Mouse (Mus musculus) spleen, adult 12 weeks (tissue): ENCODE measurements around the gene Spns1.

Experiments
- DNase-seq: peaks from one replicate; pipeline ENCODE4 v3.0.0; 2022; ENCODE audit warnings: low spot score

The Spns1 gene

DNA sequence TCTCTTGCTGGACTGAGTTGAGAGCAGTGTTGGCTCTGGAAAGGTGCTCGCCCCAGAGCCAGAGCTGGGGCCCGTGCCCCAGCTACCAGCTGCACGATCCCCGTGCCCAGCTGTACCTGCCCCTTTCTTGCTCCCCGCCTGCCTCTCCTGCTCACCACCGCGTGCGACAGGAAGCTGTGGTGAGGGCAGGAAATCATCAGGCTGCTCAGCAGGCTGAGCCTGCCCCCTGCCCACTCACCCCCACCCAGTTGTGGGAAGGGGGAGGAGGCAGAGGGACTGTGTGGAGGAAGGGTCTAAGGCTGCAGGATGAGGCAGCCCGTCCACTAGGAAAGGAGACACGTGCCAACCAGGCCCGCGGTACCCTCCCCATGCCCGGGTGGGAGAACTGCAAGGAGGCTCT, 7.9 kb downstream of the Spns1 start, which contains the start of gene Lat:
Gene Lat, minus strand, starts transcription at position 178 of the 400 bp plus-strand sequence.
- DNase-seq, result peak; percentile 37

DNA sequence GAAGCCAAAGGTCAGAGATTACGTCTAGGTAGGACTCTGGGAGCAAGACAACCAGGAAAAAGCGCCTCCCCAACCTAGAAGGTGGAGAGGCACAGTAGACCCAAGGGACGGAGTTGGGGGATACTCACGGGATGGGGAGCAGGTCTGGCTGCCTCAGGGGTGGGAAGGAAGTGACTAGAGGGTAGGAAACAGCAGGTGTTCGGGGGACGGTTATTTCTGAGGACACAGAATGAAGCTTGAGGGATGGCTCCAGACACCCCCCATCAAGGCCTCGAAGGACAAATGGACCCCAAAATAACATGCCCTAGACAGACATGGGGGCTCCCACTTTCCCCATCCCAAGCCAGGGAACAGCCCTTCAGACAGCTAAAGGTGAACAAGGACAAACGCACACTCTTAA, 8.9 kb downstream of the Spns1 start:
- no peak for DNase-seq

DNA sequence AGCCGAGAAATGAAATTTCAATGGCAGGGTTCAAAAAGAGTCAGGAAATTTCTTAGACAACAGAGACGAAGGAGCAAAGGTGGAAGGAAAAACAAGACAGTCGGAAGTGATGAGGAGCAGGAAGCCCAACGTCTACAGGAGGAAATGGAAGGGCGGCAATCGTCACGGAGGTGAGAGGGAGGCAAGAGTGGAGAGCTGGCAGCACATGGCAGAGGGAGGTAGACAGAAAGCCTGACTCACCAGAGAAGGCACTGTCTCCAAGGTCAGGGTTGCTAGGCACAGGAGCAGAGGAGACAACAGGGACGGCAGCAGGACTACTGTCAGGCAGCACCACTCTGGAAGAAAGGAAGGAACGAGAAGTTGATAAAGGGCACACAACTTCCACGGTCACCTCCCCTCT, 9.6 kb downstream of the Spns1 start:
- DNase-seq, result no peak

DNA sequence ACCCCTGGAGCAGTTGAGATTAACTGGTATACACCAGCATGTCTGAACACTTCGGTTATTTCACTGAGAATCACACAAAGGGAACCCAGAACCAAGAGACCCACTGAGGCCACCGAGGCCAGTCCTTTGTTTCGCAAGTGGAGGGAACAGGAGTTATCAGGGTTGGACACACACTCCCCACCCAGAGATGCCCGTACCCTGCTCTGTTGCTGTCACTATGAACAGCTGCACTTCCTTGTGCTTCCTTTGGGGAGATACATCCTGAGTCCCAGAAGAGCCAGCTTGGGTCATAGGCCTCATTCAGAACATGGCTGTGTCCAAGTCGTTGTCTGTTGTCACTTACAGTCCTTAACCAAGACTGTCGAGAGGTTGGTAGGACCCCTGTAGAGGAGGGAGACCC, 14.2 kb downstream of the Spns1 start:
- DNase-seq, result no peak

DNA sequence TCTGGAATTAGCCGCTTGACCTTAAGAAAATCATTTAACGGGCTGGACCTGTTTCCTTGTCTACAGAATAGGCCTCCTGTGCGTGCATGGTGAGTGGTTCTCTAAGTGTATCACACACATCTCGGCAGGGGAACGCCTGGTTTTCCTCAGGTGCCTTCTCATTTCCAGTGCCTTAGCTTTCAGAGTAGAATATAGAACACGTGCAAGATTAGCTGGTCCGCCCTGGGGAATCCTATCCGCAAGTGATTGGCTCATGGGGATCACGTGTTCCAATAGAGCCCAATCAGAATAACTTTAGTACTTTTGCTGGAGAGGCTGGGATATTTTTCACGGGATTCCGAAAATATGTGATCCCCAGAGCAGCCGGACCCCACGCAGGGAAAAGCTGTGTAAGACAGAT, 18.2 kb downstream of the Spns1 start:
- no peak for DNase-seq

DNA sequence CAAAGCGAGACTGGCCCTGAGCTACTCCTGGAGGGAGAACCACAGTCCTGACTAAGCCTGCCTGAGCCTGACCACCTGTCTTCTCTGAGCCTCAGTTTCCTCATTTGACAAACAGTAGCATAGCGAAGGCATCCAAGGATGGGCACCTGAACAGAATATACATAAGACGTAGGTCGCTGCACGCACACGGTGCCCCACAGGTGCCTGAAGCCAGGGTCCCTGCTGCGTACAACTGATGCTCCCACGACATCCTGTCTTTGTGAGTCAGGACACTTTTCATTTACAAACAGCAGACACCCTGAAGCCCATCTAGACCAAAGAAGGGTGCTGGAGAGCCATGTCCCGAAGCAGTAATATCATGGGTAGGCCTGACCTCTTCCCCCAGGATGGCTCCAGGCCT, 18.8 kb downstream of the Spns1 start:
- no peak for DNase-seq

DNA sequence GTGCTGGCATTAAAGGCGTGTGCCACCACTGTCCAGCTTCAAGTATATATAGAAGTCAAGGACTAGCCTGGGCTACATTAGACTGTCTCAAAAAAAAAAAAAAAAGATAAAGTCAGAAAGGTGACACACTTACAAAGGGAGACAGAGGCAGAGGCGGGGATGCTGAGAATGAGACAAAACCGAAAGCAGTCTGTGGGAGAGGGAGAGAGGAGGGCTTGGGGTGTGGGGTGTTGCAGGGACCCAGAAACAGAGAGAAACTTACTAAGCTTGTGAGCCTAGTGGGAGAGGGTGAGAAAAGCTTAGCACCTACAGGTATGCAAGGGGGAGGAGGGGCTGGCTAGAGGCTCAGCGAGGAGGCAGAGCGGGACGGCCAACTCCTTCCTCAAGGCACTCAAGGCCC, 19.4 kb downstream of the Spns1 start:
- no peak for DNase-seq

DNA sequence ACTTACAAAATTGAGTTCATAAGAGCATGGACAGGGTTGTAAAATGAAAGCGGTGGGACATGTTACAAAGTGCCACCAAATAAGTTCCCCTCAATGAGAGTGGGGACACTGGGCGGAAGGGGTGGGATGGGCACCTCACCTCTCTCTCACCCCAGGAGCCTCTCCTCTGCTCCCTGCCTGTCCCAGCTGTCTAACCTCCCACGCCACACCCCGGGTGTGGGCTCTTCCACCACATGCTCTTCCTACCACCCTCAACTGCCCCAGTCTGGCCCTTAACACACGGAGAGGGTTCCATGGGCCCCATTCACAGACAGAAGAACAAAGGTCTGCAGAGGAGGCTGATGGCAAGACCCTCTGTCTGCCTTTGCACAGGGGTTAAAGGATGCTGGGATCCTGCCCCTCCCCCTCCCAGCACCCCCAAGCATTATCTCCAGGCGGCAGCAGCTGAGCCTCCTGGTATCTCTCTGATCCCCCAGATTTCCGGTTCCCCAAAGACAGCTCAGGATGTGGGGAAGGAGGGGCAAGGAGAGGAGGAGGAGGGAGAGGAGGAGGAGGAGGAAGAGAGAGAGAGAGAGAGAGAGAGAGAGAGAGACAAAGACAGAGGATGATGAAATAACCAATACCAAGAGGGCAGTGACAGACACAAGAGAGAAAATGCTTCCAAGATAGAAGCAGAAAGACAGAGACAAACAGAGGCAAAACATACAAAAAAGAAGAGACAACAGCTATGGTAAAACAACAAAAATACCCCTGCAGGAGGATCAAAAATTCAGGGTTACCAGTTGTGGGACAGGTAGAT, 20.3 kb downstream of the Spns1 start:
- no peak for DNase-seq

DNA sequence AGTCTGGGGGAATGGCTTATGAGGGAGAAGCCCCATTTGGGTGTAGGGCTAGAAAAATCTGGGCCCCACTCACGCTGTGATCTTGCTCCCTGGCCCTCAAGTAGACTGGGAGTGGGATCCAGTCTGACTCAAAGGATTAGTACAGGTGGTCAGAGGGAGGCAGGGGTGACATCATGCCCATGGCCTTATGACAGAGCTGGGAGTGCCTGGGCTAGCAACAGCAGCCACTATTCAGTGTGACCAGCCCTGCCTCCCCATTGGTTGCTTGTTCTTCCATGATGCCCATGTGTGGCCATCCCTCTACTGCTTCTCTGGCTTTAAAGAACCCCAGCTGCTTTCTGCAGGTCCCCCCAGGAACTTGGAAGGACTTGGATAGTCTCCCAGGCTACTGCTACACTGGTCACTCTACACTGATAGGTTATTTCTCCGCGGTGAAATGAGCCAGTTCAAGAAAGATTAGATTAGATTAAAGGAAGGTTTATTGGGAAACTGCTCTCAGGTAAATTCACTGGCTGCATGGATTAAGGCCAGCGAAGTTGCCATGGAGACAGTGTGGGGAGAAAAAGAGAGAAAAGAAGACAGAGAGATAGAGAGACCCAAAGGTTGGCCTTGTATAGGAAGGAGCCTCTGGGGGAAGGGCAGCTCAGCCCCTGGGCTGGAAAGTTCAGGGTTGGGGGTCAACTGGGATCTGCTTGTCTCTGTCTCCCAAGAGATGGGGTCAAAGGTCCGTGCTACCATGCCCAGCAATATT, 21.2 kb downstream of the Spns1 start:
- DNase-seq, result no peak

DNA sequence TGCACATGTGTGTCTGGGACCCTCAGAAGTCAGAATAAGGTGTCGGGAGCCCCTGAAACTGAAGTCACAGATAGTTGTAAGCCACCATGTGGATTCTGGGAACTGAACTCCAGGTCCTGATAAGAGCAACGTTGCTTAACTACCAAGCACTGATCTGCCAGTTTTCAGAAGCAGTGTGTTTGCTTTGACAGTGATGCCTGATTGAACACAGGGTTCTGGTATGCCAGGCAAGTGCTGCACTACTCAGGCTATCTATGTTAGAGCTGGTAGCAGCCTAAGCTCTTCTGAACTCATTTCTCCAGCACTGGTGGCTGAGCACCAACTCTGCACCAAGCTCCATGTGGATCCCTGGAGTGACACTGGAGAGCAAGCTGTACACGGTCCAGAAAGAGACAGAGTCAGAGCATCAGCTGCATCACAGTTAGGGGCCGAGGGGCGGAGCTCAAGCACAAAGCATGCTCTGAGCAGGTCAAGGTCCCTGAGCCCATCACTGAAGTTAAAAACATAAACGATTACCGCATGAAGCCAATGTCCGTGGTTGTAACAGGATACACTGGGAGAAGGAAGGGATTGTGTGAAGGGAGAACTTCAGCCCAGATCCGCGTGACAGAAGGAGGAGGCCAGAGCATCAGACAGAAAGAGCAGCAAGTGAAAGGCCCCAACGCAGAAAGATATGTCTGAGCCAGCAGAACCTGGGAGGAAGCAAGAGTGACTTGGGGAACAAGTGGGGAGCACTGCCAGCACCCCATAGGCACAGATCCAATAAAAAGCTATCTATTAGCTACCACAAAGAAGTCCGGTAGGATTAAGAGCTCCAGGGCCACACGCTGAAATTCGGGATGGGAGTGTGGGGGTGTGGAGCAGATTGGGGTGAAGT, 22.3 kb downstream of the Spns1 start:
- no peak for DNase-seq

DNA sequence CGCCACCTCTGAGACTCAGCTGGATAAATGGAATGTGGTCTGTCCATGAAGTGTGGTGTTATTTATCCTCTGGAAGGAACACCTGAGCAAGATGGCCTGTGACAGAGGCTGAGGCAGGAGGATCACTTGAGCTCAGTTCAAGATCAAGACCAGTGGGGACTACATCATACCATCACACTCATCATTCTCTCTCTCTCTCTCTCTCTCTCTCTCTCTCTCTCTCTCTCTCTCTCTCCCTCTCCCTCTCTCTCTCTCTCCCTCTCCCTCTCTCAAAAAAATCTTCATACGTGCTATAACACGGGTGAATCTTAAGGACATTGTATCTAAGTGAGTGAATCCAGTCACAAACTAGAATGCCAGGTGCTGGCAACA, 23.3 kb downstream of the Spns1 start:
- DNase-seq, result no peak

DNA sequence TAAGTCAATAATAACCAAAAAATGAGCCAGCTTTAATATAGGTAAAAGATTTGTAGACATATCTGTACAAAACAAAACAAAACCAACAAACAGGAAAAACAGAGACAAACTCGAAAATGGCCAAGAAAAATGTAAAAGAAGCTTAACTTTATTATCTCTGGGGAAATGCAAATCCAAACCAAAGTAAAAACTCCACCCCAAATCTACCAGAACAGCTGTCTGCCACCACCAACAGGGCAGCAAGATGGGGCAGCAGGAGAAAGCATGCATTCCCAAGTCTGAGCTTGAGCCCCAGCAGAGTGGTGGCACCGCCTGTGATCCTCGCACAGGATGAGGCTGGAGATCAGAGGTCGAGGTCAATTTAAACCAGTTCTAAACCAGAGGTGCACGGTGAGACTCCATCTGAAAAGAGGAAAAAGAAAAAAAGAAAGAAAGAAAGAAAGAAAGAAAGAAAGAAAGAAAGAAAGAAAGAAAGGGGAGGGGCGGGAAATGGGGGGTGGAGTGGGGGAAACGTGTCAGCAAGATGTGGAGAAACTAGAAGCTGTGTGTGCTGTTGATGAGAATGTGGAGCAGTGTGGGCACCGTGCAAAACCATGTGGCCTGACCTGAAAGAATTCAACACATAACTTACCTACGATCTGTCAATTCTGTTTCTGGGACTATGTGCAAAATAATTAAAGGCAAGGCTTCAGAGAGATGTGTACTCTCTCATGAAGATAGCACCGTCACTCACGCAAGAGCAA, 23.8 kb downstream of the Spns1 start:
- DNase-seq, result no peak

DNA sequence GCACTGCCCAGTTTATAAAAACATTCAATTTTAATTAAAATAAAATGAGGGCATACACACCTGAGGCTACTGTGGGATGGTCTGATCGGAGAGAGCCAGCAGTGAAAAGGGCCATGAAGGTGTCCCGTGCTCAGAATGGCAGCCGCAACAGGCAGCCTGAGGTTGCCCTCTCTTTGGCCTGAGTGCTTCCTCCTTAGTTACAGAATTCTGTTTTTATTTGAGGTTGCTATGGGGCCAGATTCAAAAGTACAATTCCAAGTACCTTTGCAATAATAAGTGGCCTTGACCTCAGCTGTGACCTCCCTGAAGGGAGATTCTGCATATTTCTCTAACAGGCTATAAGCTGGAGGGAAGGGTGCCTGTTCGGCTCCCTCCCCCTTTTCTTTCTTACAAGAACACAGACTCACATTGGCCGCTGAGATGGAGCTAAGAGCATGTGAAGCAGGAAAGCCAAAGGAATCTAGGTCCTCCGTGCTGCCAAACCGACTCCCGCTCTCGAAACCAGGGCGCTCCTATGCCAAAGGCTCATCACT, 25.8 kb downstream of the Spns1 start:
- no peak for DNase-seq

DNA sequence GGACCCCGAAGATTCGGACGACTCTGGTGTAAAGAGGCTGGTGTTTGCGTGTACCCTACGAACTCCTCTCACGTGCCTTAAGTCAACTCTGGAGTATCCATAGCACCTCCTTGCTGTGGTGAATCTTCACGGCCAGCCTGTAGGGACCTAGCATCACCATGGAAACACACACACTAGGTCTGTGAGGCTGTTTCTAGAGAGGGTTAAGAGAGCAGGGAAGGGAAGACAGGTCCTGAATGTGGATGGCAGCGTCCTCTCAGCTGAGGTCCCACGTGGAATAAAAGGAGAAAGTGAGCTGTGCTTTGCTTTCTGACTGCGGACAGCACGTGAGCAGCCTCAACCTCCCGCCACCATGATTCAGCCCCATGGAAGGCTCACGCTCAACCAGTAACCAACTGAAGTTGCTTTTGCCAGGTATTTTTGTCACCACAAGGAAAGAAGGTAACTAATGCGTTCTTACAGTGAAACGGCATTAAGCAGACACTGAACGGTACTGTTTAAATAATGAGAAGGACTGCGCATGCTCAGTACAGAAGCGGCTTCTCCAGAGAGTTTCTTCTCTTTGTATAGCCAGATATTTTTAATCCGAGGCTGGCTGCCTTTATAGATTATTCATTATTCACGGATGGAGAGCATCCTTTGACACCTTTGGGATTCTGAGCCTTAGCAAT, 26.4 kb downstream of the Spns1 start:
- no peak for DNase-seq

DNA sequence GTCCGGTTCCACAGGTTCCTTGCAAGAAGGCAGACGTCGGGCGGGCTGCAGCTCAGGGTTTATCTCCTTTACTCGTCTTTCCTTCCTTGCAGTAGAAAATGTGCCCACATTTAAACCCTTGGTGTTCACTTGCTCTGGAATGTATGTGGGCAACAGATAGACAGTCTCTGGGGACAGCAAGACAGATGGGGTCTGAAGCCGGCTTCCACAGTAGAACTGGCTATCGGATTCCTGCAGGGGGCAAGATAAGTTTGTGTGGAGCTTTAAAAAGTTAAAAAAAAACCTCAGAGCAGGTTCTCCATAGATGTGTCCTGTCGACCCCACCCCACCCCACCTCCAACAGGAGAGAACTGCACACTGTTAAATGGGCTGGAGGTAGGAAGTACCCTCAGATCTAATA, 29.0 kb downstream of the Spns1 start:
- DNase-seq, result no peak

DNA sequence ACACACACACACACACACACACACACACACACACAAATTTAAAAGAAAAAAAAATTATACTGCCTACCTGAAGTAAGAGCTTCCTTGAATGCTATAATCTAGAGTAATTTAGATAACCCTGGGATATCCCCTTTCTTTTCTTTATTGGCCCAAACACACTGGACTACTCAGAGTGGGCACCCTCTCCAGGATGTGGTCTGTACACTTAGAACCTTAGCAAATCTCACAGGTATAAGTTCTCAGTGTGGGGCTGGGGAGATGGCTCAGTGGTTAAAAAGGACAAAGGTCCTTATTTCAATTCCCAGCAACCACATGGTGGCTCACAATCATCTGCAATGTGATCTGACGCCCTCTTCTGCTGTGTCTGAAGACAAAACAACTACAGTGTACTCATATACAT, 30.2 kb downstream of the Spns1 start:
- DNase-seq, result no peak

DNA sequence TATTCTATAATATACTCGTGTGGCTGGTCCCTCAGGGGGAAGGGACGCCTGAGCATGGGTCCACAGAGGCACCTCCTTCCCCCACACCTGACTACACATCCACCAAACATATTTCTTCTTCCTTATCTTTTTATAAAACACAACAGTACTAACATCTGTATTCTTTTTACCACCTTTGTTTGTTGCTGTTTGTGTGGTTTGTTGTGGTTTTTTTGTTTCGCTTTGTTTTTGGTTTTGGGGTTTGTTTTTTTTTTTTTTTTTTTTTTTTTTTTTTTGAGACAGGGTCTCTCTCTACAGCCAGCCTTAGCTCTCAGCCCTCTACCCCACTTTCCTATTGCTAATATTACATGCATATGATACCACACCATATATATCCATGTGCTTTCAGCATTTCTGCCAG, 31.3 kb downstream of the Spns1 start:
- no peak for DNase-seq

DNA sequence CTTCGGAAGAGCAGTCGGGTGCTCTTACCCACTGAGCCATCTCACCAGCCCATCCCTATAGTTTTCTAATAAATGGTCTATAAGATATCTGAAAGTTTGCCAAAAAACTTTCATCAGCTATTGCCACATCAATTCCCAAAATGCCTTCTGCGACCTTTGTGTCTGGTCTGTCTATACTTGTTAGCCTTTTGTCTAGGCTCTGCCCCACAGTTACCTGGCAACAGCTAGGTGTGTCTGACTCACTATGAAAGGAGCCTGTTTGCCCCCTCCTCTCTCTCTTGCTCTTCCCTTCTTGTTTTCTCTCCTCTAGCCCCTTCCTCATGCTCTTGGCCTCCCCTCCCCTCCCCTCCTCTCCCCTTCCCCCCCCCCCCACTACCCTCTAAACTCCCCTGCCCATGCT, 31.7 kb downstream of the Spns1 start:
- no peak for DNase-seq

DNA sequence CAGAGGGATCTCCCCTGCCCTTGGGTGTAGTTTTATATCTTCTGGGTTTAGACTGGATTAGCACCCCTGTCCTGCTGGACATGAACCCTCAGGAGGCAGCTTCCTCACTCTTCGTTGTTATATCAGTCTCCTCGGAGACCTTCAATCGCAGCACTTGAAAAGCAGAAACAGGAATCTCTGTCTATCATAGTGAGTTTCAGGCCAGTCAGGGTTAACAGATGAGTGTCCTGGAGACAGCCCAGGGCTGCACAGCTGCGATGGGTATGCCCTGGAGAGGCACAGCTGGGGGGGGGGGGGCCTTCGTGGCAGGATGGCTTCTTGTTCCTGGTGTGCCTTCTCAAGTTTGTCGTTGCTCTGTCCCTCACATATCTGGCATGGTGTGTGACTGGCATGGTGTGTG, 36.4 kb downstream of the Spns1 start:
- DNase-seq, result no peak

DNA sequence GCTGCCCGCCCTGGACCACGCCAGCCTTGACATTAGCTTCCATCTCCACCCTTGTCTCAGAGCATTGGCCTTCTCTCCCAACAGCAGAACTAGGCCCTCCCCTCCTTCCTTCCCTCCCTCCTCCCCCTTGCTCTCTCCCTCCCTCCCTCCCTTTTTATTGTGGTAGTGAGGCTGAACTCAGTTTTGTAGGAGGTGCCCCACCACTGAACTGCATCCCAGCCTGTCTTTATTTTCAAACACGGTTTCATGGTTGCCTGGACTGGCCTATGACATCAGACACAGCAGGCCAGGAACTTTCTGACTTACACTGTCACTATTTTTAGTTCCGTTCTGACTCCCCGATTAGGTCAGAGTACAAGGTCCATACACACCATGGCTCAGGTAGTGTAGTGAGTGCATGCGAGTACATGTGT, 37.0 kb downstream of the Spns1 start:
- no peak for DNase-seq

DNA sequence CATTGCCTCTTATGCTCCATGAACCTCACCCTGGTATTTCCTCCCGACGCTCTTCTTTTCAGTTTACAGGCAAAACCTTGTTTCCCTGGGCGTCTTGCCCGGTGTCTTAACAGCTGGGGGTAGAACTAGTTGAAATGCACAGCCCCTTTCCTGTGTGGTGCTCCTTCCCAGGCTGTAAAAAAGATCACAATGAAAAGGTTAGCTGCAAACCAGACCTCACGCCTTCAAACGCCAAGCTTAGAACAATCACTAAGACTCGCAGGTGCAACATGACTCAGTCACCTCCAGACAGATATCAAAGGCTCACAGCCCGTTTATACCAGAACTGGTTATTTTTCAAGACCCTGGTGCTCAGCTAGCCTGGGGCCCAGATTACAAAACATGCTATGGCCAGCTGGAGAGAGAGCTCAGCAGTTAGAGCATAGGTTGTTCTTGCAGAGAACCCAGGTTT, 37.7 kb downstream of the Spns1 start:
- no peak for DNase-seq
